Mouse (Mus musculus): ENCODE results near the gene Polm.

DNA sequence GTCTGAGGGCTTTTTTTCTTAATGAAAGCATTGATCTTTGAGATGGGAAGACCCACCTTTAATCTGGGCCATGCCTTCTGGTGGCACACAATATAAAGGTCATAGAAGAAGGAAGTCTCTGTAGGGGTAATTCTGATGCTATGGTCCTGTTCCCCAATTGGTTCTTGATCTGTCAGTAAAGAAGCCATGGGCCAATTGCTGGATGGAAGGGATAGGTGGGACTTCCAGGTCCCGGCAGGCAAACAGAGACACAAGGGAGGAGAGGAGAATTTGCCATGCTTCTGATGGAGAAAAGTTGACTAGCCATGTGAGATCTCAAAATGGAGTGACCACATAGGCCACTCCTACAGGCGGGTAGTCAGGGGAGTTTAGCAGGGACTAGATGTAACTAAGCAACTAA, 18.6 kb downstream of the Polm start:
- TF ChIP-seq EP300 (IDR thresholded peaks at IDR 0.05; ENCODE audit: low read depth in 1 of 2, low read length in 2 of 2): no peak
- TF ChIP-seq GATA1 (IDR thresholded peaks at IDR 0.05; ENCODE audit: low read depth, low read length): no peak
- no peak for TF ChIP-seq MAFK (IDR thresholded peaks at IDR 0.05; ENCODE audit: borderline replicate concordance, low read depth, low read length)
- TF ChIP-seq USF1 (IDR thresholded peaks at IDR 0.05; ENCODE audit: low read depth, low read length): no peak
- no peak for TF ChIP-seq CTCF (IDR thresholded peaks at IDR 0.05 in 2 of 3, conservative IDR thresholded peaks at IDR 0.05 in 1 of 3; ENCODE audit: control insufficient read depth in 1 of 3, insufficient read depth in 1 of 3, low read depth in 2 of 3, low read length in 3 of 3, poor library complexity in 1 of 3, severe bottlenecking in 1 of 3)
- peak; percentile 61; the same call in 1 of the 2 replicates for TF ChIP-seq SIN3A (IDR thresholded peaks at IDR 0.05; ENCODE audit: low read length)
- TF ChIP-seq ZKSCAN1 (IDR thresholded peaks at IDR 0.05; ENCODE audit: low read depth, low read length): no peak
- TF ChIP-seq CHD2 (IDR thresholded peaks at IDR 0.05; ENCODE audit: low read length): peak; percentile 44; the same call in 1 of the 2 replicates

Measured in MEL (cell line).